Comparison of ENCODE assay signal across 7 mouse cellular contexts in the genomic region with DNA sequence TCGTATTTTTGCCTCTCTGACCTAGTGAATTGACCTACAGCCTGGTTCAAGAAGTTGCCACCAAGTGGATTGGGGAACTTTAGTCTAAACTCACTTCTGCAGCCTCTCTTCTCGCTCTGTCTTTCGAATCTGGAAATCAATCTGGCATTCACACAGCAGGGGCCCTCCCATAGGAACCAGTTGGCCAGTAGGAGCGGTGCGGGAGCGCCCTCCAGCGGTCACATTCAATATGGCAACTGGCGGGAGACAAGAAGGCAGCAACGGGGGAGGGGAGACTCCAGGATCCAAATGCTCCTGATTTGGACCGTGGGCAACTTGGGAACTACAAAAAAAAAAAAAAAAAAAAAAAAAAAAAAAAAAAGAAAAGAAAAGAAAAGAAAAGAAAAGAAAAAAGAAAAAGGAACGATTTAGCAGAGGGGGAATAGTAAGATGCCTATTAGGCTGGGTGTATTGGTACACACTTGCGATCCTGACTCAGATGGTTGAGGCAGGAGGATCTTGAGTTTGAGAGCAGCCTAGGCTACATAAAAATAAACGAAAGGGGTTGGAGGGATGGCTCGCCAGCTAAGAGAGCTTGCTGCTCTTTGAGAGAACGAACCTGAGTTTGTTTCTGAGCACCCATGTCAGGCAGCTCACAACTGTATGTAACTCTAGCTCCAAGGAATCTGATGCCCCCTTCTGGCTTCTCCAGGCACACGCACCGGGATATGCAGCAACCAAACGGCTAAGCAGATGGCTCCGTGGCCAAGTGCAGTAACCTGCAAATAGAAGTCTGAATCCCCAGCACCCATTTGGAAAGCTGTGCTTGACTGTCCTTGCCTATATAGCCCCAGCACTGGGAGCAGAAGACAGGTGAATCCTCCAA. TPM values are rescaled to one million over a fixed set of nuclear protein-coding genes. Genes with fewer than 3 reads are reported as not detected.
DNase-seq lines count a peak whose midpoint lies in the region; ATAC-seq lines count a peak whose summit lies in the region.

No protein-coding gene starts in this region.

- 7% methylated on average over 19 of the region's 19 CpGs for WGBS in limb, embryonic 11.5 days
- 6% methylated on average over 19 of the region's 19 CpGs for WGBS in midbrain, embryonic 16.5 days

- no peak overlapping the region; the same call in 1 of the 2 replicates for H3K4me2 ChIP-seq in limb, embryonic 11.5 days (ENCODE audit: low read depth, severe bottlenecking)
- H3K4me2 ChIP-seq in midbrain, embryonic 16.5 days (ENCODE audit: low read length): no peak overlapping the region

- H3K9ac ChIP-seq in limb, embryonic 11.5 days (ENCODE audit: low read length): no peak overlapping the region
- H3K9ac ChIP-seq in midbrain, embryonic 16.5 days (ENCODE audit: low read depth, low read length): no peak overlapping the region

- DNase-seq in adrenal gland, adult 18-20 months (ENCODE audit: low spot score in 2 of 2): peak; percentile 98 to 99
- DNase-seq in embryo, embryonic 10.5 days (ENCODE audit: low spot score): peak; percentile 98
- peak; percentile 99 for DNase-seq in heart, adult 11 months
- DNase-seq in kidney, adult 18-20 months: peak; percentile 98
- DNase-seq in limb, embryonic 11.5 days (ENCODE audit: low spot score): peak; percentile 99
- DNase-seq in spleen, postnatal 10 days (ENCODE audit: low spot score in 2 of 2): peak; percentile 87 to 91

- no peak overlapping the region for H3K27ac ChIP-seq in limb, embryonic 11.5 days (replicated peaks; ENCODE audit: low read depth, low read length)
- H3K27ac ChIP-seq in midbrain, embryonic 16.5 days (ENCODE audit: low read length): peak overlapping the region; percentile 5; the same call in 1 of the 2 replicates

- no peaks in the 10 kb centered on the region for H3K36me3 ChIP-seq in limb, embryonic 11.5 days (ENCODE audit: control insufficient read depth, insufficient read depth, low read length)
- H3K36me3 ChIP-seq in midbrain, embryonic 16.5 days (ENCODE audit: control insufficient read depth, insufficient read depth, low read length): no peaks in the 10 kb centered on the region

- no peak overlapping the region for H3K4me3 ChIP-seq in limb, embryonic 11.5 days (ENCODE audit: low read depth, low read length)
- H3K4me3 ChIP-seq in midbrain, embryonic 16.5 days (ENCODE audit: low read depth, low read length): no peak overlapping the region

- ATAC-seq in limb, embryonic 11.5 days (ENCODE audit: insufficient number of reproducible peaks, low FRiP score, low TSS enrichment, low read depth): no peak
- ATAC-seq in midbrain, embryonic 16.5 days: no peak

- H3K27me3 ChIP-seq in limb, embryonic 11.5 days (ENCODE audit: control insufficient read depth, insufficient read depth, low read length): no peaks in the 10 kb centered on the region
- no peaks in the 10 kb centered on the region for H3K27me3 ChIP-seq in midbrain, embryonic 16.5 days (ENCODE audit: control insufficient read depth, insufficient read depth, low read depth, low read length)

- no peaks in the 10 kb centered on the region for H3K9me3 ChIP-seq in limb, embryonic 11.5 days (ENCODE audit: control insufficient read depth, low read length)
- H3K9me3 ChIP-seq in midbrain, embryonic 16.5 days (replicated peaks; ENCODE audit: control insufficient read depth, low read length, poor library complexity, severe bottlenecking): no peaks in the 10 kb centered on the region

- peaks cover 61% of the 10 kb centered on the region for H3K4me1 ChIP-seq in limb, embryonic 11.5 days (ENCODE audit: control insufficient read depth, insufficient read depth, low read length)
- H3K4me1 ChIP-seq in midbrain, embryonic 16.5 days (ENCODE audit: control insufficient read depth, insufficient read depth, low read length): peaks cover 38% of the 10 kb centered on the region

RNA-seq across cellular contexts. Expression of a gene that starts 40.5 kb away (rescaled TPM):
- total RNA-seq in adrenal gland, adult 18-20 months (2021): 1,000 to 10,000 TPM in 1 of 2 experiments, 100 to 1,000 TPM in 1; 972 to 2,157 TPM
- 2,996 and 3,123 TPM in 2 replicates for polyA plus RNA-seq in limb, embryonic 11.5 days (2014; fragmentation: Nextera tagmentation; extraction: Ambion mirVana)
- 4,277 and 4,299 TPM in 2 replicates for polyA plus RNA-seq in midbrain, embryonic 16.5 days (2015; fragmentation: Nextera tagmentation; extraction: Ambion mirVana)

RNA-seq across cellular contexts. Expression of a gene that starts 53.5 kb away (rescaled TPM):
- total RNA-seq in adrenal gland, adult 18-20 months (2021): under 1 TPM in 1 of 2 experiments, not detected in 1; 0.33 TPM
- polyA plus RNA-seq in limb, embryonic 11.5 days (2014; fragmentation: Nextera tagmentation; extraction: Ambion mirVana): 0.21 and 0.47 TPM in 2 replicates
- 1.2 and 1.3 TPM in 2 replicates for polyA plus RNA-seq in midbrain, embryonic 16.5 days (2015; fragmentation: Nextera tagmentation; extraction: Ambion mirVana)
